Mouse (Mus musculus): ENCODE data around the gene Zmynd8.
"Not testable (repeated sequence)": the region's sequence is repeated elsewhere in the genome, so short reads cannot be mapped to it uniquely, and the experiment has no call there.

Zmynd8 gene

DNA sequence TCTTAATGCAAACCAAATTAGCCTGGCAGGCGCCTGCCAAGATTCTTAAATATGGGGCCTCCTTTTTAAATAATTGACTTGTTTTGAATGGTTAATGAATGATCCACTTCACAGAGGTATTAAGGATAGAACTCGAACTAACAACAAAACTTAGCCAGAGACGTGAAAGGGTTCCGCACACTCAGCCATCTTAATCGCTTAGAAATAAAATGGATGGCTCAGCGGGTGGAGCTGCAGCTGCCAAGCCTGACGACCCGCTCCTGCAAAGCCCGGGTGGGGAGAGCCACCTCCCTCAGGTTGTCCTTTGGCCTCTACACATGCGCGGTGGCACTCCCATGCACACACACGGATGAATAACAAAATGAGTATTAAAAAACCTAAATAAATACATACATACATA, 70.0 kb downstream of the Zmynd8 start:
- DNase-seq, result peak; percentile 45

DNA sequence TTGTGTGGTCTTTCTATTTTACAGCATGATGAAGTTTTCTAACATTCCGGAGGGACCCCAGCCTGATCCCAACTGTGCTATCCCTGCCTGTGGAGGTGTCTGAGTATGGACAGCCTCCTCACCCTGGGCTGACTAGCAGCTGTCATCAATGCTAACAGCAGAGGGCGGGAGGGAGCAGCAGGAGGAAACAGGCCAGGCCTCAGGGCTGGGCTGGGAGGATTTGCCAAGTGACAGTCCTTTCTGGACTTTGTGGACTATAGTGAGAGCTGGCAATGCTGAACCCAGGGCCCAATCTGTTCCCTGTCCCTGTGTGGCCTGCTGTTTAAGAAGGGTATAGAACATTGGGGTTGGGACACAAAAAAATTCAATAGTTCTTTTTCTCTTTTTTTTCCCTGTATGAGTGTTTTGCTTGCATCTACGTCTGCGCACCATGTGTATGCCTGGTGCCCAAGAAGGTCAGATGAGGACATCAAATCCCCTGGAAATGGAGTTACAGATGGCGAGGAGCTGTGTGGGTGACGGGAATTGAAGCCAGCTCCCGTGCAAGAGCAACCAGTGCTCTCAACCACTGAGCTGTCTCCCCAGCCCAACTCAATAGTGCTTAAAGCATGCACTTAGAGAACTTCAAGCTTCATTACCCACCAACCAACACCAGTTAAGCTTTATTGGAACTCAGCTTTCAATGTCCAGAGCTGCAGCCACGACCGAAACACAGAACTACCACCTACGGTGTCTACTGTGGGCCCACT, 72.7 kb downstream of the Zmynd8 start:
- DNase-seq, result peak; percentile 75

DNA sequence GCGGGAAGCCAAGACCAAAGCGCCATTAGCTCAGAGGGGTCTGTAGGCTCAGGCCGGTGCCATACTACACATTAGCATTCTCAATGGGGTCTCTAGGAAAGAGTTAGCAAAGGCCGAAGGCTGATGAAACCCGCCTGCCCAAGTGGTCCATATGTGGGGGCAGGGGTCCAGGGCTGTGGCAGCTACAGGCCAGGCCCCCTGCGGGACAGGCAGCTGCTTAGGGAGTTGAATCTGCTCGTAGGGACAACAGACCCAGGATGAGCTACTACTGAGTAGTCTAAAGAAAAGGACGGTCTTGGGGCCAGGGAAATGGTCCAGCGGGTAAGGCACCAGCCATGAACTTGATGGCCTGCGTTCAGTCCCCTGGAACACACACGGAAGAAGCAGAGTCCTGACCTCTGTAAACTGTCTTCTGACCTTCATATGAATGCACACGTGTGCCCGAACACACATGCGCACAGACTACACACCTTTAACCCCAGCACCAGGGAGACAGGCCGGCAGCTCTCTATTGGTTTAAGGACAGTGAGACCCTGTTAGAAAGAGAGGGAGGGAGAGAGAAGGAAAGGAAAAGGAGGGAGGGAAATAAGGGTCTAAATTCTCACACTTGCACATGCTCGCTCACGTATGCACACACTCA, 73.4 kb downstream of the Zmynd8 start:
- no peak for DNase-seq

DNA sequence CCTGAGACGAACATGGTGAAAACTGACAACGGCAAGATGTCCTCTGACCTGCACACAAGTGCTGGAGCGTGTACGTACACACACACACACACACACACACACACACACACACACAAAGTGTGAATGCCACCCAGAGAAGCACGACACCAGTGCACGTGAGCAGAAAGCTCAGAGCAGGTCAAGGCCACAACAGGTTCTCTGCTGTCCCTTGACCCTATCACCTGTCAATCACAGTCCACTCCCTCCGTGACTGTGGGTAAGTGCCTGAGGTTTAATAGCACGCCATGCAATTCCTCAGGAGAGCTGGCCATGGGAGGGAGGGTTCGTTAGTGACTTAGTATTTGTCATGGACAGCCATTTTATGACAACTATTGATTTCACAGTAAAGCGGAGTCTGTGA, 74.0 kb downstream of the Zmynd8 start:
- DNase-seq, result no peak

DNA sequence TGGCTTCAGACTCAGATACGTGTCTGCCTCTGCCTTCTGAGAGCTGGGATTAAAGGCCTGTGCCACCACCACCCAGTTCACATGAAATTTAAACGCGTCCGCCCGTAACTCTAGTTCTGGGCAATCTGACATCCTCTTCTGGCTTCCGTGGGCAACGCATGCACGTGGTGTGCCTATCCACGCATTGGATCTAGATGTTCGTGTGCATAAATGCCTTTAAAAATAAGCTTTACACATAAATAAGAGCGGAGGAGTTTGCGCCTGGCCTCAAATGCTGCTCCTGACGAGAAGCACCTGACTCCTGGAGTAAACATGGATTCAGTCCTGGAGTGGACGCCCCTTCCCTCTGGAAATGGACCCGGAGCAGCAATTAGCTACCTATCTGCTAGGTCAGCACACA, 76.3 kb downstream of the Zmynd8 start:
- no peak for DNase-seq

DNA sequence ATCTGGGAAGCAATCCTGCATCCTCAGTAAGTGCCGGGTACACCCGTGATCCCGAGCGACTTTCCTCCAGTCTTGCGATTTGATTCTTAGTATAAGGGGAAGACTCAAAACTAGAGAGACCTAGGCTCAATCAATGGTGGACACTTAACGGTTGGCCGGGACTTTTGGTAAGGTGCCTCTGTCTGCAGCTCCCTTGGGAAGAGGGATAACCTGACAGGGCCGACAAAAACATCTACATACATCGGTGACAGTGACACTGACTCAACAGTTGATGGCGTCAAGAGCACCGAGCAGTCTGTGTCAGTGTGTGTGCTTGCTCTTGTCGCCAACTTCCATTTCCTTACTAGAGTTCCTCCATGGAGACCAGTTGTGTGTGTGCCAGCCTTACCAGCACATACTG, 77.1 kb downstream of the Zmynd8 start:
- no peak for DNase-seq

DNA sequence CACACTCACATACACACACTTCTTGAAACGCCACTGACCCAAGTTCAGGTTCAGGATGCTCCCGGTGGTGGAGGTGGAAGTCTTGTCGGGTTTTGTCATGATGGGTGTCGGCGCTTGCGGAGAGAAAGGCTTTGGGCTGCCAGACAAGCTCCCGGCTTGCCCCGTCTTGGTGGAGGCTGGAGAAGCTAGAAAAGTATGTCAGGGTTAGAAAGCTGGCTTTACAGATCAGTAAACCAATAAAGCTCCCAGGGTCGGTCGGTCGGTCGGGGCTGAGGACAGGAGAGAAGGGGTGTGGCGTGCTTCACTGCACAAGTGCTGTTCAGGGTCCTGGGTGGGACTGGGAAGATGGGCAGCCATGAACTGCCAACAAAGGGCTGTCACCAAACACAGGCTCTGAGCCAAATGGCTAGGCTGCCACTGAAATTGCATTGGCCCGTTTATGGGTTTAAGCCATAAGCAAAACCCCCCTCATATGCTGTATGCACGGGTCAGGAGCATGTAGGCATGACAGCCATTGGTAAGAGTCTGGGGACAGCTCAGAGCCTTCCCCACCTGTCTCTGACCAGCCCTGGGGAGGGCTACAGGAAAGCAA, 78.2 kb downstream of the Zmynd8 start:
- DNase-seq, result no peak

DNA sequence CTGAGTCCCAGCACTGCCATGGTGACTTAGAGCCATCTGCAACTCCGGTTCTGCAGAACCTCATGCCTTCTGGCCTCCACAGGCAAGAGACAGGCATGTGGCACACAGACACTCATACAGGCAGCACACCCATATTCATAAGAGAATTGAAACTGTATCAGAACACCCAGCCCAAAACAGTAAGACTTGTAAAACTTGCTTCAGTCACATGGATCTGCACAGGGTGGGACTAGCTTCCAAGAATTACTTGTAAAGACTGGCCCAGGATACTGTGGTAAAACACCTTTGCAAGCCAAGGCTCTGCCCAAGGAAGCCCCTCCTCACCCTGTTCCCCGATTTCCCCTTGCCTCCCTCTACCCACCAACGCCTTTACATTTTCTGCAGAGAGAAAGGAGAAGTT, 78.7 kb downstream of the Zmynd8 start:
- no peak for DNase-seq

DNA sequence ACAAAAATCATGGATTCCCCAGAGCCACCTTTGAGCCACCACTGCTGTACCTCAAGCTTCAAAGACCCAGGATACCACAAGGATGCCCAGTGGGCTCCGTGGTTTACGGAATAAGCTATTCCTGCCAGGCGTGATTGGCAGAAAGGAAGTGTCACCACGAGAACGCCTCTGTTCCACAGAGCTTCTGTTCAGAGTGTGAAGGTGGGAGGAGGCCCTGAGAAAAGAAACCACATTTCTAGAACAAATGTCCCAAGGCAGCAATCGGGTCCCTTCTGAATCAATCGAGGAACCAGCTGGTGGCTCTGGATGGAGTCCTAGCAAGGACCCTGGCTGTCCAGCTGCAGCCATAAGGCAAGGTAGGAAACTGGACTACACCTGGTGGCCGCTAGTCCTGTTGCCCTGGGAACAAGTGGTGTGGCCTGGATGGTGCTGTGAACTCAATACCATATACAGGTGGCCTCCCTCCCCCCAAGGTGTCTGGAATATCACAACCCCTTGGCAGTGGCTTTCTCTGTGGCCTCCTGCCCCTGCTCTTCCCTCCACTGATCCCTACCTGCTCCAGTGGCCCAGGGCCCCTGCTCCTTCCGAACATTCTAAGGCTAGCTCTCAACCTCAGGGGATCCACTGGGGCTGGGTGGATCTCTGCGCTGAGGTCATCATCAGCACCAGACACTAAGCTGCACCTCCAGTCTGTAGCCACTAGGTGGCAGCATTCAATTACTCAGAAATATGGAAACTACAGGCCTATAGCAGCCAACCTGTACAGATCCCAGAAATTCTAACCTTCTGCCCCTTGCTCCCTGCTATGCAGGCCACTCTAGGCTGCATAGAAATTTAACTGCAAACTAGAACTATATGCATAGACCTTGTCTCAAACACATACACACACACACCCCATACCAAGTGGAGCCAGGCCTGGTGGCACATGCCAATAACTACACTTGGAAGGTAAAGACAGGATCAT, 79.5 kb downstream of the Zmynd8 start:
- peak; percentile 58 for DNase-seq

DNA sequence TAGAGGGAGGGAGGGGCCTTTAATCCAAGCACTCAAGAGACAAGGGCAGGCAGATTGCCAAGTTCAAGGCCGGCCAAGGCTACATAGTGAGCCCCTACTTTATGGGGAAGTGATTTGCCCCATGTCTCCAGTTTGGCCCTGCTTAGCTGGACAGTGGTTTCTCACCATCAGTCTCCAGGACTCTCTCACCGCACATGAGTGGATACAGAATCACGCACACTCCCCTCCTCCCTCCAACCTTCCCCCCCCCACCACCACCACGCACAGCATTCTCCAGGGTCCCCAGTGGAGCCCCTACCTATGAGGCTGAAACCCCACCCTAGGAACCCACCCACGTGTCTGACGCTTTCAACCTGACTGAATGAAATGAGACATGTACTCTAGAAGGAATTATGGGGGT, 80.2 kb downstream of the Zmynd8 start:
- DNase-seq, result no peak

DNA sequence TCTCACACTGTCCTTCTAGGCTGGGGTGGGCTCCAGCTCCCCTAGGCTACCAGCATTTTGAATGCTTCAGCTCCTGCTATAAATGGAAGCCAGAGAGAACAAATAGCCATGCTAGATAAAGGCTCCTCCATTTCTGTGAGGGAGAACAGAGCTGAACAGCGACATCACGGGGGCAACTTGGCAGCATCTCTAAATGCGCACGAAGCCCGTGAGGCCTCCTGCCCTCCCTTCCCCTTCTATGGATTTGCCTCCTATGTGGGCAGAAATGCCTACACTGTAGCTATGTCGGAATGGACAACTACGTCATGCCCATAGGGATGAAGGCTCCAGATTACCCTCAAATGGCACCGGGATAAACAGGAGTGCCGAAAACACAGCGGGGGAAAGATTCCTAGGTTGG, 81.4 kb downstream of the Zmynd8 start:
- no peak for DNase-seq

DNA sequence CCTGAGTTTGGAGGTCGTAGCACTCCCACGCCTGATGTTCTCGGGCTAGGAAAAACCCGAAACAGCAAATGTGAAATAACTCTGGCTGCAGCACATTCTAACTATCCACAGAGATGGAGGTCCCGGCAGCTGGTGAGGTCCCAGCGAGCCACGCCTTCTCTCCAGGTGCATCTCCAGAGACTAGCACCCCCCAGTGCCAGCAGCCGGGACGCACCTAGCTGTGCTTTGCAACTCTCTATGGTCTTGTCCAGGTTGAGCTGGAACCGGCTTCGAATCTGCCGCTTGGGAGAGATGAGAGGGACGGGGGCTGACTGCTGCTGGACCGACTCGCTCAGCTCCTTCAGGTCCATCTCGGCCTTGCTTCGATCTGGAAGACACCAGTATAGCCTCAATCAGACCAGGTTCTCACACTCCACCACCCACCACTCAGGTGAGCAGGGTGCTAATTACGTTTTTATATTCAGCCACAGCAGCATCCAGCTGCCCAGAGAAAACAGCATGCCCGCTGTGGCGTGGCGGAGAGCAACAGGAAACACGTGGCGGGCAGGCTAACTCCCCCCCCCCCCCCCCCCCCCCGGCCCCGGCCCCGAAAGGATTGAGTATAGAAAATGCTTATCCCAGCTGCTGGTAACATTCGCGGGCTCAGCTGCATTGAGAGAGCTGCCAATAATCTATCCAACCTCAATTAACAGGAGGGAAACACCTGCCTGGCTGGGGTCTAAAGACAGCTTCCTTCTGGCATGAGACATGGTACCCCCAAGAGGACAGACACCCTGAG, 83.5 kb downstream of the Zmynd8 start:
- no peak for DNase-seq

DNA sequence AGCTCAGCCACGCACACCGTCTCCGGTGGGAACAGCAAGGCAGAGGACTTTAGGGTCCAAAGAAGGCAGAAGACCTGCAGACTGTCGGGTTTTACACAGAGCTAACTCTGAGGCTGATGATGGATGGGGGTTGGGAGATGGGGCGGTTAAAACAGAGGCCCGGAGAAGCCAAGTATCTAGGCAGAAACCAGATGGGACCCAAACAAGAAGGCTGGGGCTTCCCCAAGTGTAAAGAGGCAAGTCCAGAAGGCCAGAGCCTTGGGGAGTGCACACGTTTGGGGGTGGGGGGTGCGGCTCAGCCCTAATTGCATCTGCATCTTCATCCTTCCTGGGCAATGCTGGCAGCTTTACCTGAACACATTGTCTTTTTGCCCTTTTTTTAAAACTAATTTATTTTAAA, 85.9 kb downstream of the Zmynd8 start:
- no peak for DNase-seq

DNA sequence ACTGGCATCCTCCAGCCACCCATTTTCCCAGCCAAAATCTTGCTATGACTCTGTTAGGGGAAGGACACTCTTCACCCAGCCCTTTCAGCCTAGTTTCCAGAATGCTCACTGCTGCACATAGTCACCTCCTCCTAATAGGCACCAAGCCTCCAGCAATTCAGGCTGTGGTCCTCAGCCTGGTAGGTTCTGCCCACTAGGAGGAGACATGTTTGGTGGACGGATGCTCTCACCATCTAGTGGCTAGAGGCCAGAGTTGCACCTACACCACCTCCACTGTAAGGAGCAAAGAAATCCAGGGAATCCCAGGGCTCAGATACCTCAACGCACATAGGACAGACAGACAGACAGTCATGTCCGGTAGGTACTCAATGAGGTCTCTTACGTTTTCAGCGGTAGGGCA, 87.3 kb downstream of the Zmynd8 start:
- DNase-seq, result peak; percentile 46

DNA sequence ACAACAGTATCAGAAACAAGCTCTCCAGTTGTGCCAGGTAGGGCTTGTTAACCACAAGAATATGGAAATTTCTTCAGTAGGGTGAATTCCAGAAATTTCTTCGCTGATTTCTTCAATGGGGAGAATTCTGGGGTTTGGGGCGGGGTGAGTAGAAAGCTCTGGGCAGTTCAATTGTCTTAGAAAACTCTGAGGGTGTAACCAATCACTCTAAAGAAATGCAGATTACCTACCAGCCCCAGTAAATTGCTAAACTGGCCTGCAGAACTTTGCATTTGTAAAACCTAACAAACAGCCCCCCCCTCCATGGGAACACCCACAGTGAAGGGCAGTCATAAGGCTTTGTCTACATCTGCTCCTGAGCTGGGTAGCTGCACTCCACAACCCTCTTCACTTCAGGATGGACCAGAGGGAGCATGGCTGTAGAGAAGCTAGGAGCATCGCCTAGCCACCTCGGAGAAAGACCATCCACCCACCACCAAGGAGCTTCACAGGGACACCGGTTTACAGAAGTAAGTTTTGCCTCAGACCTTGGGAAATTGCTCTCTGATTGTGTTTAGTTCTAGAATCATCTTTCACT, 88.8 kb downstream of the Zmynd8 start:
- DNase-seq, result no peak

DNA sequence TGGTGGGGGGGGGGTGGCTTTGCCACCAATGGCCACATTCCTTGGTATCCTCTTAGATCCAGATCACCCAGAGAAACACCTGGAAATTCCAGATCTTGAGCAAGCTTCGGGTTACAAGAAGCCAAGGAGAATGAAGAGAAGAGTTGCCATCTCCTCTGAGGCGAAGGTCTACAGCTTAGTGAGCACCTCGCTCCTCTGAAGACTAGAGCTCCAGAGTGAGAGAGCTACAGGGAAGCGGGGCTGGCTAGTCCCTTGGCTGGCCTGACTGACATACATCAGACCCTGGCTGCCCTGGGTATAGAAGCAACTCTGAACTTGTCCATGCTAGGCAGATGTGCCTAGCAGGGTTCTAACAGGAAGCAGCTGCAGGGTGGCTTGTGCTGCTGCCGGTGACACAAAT, 89.7 kb downstream of the Zmynd8 start:
- DNase-seq, result no peak

DNA sequence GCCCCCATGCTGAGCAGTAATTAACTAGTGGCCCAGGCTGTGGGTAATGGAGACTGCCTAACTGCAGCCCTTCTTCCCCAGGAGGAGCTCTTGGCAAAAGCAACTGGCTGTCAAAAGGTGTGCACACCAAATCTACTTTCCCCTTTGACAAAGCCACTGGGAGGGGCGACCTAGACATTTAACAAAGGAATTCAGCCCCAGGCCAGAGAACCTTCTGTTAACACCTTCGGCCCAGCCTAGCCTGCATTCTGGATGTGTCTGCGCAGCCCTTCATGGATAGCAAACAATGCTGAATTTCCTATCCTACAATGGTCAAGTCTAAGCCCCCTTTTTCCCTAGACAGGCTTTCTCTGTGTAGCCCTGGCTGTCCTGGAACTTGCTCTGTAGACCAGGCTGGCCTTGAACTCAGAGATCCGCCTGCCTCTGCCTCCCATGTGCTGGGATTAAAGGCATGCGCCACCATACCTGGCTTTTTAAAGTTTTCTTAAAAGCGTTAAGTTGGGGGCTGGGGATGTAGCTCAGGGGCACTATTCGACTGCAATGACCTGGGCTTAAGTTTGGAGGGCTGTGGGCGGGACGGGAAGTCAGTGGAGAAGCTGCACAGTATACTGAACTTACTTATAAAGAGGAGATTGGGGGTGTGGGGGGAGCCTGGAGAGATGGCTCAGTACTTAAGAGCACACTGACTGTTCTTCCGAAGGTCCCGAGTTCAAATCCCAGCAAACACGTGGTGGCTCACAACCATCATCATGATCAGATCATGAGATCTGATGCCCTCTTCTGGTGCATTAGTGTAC, 90.4 kb downstream of the Zmynd8 start:
- DNase-seq, result no peak

DNA sequence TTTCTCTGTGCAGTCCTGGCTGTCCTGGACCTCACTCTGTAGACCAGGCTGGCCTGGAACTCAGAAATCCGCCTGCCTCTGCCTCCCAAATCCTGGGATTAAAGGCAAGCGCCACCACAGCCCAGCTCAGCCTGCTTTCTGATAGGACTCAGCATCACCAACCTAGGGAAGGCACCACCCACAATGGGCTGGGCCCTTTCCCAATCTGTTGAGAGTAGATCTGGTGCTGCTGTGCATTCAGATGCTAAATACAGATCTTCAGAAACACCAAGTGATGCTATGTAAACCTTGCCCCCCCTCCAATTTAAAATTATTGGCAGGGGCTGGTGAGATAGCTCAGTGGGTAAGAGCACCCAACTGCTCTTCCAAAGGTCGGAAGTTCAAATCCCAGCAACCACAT, 98.6 kb downstream of the Zmynd8 start:
- DNase-seq, result not testable (repeated sequence)

DNA sequence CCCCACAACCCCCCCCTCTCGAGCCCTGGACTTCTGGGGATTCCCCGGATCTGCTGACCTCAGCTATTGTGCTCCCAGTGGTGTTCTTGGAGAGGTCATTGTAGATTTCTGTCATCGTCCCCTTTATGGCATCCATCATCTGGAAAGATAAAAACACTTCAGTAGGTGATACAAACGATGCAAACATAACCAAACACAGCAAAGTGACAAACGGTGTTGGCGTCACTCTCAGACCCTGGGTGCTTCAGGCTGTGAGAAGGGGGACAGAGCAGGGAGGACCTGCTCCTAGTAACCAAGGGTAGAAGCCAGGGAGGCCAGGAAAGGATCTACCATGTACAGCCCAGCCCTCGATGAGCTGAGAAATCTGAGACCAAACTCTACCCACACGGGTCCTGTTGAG, 100.9 kb downstream of the Zmynd8 start:
- DNase-seq, result no peak

DNA sequence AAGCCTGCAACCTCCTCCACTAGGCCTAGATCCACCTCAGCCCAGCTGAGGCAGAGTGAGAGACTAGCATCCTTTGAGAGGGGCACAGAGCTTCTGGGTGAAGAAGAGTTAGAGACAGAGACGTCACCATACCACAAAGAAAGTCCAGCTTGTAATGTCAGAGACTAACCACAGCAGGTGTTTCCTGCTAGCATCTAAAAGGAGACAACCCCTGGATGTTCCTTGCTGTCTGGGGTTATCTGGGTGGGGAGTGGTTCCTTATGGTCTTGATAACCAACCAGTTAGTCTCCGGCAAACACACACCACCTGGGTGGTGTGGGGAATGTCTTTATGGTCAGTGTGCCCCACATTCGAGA, 105.6 kb downstream of the Zmynd8 start:
- DNase-seq, result no peak

Measured in kidney, adult 11 months (tissue).